Mouse (Mus musculus): ENCODE results near the gene Umad1. TPM values are rescaled to one million over a fixed set of nuclear protein-coding genes. Genes with fewer than 3 reads are reported as not detected.
A peak's percentile ranks its signal among the peaks of the same experiment; 100 is the strongest.

Gene Umad1
- total RNA-seq, 2 experiments from 2014 or later: 11.8 to 18.7 TPM

DNA sequence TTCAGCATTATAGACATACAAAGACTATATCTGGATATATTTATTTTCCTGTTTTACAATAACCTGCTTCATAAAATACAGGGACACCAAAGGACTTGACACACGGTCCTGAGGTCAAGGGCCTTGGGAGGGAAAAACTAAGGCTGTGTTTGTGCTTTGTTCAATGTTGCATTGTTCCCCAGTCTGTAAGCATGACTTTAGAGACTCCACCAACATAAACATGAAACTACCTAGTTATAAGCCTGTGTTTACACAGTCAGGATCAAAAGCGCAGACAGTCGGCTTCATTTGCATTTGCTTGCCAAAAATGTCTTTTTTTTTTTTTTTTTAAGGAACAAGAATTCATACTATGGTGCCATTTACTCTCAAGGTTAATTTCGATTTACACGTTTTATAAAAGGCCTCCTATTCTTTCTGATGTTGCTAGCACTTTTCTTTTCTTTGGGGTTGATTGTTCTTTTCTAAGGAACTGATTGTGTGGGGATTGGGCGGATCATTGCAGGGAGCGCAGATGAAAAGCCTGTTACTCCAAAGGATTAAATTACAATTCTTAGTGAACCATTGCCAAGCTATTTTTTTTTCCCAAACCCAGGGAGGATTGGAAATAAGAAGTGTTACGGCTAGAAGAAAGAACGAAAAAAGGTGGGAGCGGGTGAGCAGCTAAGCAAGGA lies 208.7 kb downstream of the Umad1 start:
- ATAC-seq (replicated peaks; ENCODE audit: poor library complexity, severe bottlenecking): no peak

DNA sequence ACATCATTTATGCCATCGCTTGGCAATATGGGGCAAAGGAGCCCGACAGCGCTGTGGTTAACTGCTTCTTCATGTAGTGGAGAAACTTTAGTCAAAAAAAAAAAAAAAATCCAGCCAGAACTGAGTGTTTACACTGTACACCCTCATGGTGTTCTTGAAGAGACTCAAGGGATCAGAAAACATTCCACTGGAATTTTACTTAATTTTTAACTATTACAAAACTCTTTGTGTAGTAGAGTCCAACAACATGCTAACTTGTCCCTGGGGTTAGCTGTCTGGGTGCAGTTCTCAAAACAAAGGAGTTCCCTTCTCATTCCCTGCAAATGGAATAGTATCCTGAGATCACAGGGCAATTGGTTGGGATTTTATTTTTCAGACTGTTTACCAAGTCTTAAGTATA lies 210.8 kb downstream of the Umad1 start:
- no peak for ATAC-seq (replicated peaks; ENCODE audit: poor library complexity, severe bottlenecking)

DNA sequence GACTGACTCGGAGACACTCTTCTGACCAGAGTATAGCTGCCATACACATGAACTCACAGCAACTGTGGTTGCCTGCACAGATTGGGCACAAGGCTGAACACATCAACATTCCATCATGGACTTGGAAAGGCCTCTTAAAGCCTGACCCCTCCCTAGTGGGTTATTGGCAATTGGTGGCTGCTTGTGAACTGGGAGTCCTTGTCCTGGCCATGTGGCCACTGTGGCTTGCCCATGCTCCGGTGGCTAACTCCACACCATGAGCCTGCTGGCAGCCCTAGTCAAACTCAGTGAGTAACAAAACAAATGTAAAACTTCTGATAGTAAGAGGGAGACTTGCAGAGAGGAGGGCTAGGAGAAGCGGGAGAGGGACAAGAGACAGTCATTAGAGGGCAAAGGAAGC lies 213.0 kb downstream of the Umad1 start:
- ATAC-seq (replicated peaks; ENCODE audit: poor library complexity, severe bottlenecking): no peak

DNA sequence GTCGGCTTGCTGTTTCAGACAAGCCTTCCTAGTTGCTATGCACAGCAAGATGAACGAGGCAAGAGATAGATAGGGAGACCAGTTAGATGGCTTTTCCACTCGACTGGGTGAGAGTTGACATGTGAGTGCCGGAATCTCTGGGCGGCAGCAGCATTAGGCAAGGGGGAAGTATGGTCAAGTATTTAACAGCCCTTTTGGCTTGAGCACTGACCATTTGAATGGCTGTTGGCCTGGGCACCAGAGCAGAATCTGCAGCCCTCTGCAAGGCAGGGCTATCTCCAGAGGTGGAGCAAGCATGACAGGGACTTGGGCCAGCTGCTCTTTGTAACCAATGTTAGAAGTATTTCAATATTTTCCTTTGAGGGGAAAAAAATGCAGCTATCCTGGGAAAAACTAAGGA lies 213.8 kb downstream of the Umad1 start:
- no peak for ATAC-seq (replicated peaks; ENCODE audit: poor library complexity, severe bottlenecking)

DNA sequence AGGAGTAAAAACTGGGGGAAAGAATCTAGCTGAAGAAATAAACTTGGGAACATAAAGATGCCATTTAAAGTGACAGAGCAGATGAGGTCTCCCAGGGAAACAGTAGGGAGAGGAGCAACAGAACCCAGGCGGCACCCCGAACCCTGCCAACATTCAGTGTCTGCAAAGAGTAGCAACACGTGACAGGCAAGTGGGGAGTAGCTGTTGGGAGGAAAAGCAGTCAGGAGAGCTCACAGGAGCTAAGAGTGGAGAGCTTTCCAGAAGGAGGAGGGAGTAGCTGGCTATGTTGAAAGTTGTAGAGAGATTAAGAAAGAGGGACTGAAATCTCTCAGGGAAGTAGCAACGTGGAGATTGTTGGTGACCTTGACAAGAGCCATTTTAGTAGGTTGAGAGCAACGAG lies 214.4 kb downstream of the Umad1 start:
- ATAC-seq (replicated peaks; ENCODE audit: poor library complexity, severe bottlenecking): no peak

DNA sequence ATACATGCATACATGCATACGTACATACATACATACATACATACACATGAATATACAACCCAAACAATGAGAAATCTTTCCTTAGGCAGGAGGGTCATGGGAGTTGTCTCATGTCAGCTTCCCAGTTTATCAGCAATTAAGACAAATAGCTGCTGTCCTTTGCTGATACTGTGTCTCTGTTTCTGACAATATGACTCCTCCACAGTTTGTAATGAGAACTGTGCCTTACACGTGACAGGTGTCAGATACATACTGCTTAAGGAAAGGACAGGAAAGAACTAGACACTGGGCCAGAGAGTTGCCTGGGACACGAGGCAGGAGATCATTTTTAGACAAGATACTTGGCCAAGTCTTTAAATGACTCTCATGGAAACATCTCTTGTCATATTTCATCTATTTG lies 215.2 kb downstream of the Umad1 start:
- ATAC-seq (replicated peaks; ENCODE audit: poor library complexity, severe bottlenecking): no peak

DNA sequence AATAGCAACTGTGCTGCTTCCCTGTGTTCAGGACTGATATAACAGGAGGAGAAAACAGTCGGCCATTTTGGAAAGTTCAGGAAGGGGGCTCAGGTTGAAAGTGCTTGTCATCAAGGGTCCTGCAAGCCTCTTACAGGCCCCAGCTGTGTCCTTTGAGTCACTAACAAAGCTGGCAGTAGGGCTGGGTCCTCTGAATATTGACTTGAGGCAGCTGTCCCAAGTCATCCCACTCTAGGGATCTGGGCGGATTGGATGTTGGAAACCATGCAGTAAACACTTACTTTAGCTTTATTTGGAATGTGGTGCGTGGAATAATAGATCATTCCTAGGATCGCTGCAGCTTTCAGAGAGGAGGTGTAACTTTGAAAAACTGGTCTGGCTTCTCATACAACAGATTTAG lies 215.7 kb downstream of the Umad1 start:
- ATAC-seq (replicated peaks; ENCODE audit: poor library complexity, severe bottlenecking): no peak

DNA sequence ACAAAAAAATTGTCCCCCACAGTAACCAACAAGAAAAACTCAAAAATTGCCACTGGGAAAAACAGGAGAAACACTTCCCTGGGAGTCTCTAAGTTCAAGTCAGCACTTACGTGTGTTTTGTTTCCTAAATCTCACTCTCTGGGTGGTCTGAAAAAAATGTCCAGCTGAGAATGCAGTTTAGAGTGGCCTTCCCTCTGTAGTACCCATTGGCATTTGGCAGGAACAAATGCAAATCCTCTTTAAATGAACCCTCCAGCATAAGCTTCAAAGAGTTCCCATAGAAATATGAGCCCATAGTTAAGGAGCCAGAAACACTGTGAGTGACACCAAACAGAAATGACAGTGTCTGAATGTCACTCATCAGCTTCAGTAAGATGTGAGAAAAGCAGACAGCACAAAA lies 220.1 kb downstream of the Umad1 start:
- no peak for ATAC-seq (replicated peaks; ENCODE audit: poor library complexity, severe bottlenecking)

DNA sequence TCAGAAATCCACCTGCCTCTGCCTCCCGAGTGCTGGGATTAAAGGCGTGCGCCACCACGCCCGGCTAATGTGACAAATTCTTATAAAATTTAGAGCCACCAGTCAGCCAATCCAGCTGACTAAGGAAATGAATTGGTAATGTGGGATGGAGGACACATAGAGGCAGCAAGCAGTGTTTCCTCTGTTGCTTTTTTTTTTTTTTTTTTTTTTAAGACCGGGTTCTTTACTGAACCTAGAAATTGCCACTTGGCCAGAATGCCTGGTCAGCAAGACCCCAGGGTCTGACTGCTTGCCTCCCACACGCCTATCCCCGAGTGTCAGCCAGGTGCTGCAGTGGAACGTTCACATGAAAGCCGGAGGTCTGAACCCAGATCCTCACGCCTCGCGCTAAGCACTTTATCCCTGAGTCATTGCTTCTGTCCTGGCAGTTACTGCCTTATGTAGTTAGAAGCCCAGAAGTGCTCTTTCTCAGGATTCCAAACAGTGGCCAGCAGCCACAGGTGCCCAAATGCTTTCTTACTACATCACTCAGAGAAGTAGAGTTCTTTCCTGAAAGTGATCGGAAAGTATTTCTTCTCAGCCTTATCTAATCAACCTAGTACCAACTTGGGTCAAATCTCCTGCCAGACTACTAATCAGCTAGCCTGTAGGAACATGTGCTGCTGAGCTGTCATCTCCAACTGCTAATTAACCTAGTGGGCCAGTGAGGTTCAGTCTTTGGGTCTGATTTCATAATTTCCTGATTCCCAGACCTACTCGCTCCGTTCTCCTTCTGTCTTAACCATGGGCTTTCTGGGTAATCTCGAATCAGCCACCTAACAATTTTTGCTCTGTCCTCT lies 225.6 kb downstream of the Umad1 start:
- ATAC-seq (replicated peaks; ENCODE audit: poor library complexity, severe bottlenecking): peak; percentile 72

DNA sequence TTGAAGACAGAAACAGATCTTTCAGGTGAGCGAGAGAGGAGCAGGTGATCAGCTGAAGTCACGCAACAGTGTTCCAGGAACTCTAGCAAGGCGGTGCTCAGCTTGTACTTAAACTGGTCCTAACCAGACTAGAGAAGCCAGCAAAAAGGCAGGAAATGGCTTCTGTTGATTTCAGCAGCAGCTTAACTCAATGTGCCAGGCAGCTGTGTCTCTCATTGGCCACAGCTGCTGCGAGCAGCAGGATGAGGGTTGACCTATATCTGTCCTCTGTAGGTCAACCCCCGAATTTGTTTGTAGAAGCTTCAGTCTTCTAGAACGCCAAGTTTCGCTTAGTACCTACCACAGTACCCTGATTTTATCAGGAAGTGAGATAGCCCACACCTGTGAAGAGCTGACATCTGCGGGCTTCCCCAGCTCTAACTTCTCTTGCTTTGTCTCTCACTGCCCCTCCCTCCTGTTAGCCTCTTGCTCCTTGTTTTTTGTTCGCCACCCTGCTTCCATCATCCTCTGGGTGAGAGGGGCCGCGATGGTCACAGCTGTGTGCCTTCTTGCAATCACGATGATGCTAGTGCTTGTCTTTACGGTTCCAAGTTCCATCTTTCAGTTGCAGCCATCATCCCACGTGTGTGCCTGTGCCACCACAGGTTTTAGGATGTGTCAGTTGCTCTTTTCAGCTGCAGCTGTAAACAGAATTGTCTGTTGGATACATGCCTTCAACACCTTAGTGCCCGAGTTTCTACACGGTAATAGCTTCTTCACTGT lies 226.5 kb downstream of the Umad1 start:
- peak; percentile 34 for ATAC-seq (replicated peaks; ENCODE audit: poor library complexity, severe bottlenecking)

DNA sequence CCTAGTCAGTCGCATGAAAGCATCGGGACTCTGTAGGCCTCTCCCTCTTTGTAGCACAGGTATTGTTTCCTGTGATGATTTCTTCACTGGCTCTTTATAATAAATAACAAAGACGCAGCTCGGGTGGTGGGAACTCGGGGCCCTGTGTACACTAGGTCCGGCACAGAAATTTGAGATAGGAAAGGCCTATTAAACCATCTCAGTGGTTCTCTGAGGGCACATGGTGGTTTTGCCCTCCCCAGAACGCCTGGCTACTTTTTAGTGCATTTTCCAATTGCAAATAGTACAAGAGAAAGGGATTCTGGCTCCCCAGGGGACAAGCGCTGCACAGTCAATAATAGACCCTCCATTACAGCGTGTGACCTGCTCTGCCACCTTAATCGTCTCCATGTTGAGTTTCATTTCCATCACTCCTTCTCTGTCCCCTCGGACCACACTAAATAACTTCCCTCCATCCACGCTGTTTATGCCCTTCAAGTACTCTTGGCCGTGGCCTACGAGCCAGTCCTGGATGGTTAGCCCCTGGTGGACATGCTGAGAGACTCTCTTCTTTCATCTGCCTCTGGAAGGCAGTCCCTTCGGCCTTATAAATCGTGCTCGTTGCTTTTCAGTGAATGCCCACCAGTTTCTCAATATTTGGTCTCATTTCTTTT lies 227.4 kb downstream of the Umad1 start:
- no peak for ATAC-seq (replicated peaks; ENCODE audit: poor library complexity, severe bottlenecking)

DNA sequence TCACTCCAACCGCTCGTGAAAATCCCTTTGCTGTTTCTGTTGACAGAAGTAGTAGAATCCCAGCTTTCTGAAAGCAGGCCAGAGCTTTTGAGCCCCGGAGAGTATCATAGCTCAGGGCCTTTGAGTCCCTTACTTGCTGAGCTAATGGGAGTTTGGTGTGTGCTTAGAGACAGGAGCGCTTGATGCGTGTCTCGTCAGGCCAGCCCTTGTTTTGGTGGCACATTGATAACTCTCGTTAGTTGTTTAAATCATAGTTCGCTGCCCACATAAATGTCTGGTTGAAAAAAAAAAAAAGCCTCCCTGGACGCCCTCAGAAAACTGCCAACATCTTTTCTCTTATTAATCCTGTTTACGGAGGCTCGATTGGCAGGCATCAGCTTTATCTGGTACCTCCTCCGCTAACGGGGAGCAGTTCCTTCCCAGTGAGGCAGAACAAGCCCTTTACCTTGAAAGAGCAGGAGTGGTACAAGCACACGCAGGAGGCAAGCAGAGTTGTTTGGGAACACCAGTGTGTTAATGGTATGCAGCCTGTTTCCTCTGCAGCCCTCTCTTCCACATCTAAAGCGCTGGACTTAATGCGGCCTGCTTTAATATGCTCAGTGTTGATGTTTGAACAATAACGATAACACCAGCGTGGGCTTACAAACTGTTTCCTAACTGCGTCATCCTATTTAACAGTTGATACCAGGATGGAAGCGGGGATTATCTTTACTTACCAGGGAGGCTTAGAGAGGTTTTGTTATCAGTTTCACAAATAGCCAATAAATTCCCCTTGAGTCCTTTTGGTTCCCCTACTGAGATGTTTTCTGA lies 228.2 kb downstream of the Umad1 start:
- ATAC-seq (replicated peaks; ENCODE audit: poor library complexity, severe bottlenecking): no peak

DNA sequence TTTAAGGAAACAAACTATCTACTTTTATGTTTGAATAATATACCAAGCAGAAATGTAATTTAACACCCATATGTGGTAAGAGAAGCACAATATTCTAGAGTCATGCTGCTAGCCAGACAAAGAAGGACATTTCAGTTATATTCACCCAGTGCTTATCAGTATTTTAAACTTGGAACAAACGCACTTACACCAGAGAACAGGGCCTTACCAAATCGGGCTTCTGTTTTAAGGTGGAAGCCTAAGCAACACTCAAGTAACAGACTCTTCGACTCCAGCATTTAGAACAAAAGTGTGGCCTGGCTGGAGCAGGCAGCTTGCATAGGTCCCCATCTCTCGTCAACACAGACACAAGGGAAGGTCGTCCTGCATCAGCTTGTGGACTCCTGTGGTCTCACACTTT lies 229.2 kb downstream of the Umad1 start:
- ATAC-seq (replicated peaks; ENCODE audit: poor library complexity, severe bottlenecking): no peak

DNA sequence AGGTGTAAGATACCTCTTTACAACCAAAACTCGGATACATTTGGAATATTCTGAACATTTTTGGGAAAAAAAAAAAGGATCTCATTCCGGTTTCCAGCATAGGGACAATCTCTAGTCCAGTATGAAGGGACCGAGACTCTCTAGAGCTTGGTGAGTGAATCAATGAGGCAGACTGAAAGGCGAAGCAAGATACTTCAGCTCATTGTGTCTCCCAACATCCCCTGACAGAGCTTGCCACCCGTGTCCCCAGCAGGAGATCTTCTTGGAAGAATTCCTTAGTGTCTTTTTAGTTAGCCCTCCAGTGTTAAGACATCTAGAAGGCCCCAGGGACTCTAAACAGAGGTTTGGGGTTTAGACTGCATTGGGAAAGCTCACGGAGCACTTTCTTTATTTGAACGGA lies 230.2 kb downstream of the Umad1 start:
- ATAC-seq (replicated peaks; ENCODE audit: poor library complexity, severe bottlenecking): no peak

DNA sequence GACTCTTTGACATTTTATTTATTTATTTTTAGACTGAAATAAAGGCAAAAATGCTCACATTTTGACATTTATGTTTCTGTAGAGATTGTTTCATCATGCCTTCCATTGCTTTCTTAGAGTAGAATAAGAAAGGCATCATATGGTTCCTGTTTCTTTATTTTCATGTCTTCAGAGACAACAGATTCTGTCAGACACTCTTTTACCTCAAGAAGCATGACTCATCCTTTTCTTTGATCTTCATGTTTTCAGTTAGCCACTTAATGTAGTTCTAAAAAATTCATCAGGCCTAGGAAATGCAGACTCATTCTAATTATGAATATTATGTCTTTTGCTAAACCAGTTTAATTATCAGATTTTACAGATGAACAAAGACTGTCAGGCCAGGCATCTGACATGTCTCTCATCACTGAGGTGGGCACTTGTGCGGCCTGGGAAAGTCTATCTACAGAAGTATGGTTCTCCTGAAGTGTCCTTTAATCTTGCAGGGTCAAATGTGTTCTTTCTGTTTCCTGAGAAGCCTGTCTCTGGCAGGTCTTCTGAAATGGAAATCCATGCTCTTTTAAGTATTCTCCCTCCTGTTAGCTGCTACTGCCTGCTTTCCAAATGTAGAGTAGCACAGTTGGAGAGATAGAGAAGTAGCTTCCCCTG lies 231.0 kb downstream of the Umad1 start:
- 0 out of 2 replicates have a peak, but pooled peaks have one; percentile 11 for ATAC-seq (replicated peaks; ENCODE audit: poor library complexity, severe bottlenecking)

DNA sequence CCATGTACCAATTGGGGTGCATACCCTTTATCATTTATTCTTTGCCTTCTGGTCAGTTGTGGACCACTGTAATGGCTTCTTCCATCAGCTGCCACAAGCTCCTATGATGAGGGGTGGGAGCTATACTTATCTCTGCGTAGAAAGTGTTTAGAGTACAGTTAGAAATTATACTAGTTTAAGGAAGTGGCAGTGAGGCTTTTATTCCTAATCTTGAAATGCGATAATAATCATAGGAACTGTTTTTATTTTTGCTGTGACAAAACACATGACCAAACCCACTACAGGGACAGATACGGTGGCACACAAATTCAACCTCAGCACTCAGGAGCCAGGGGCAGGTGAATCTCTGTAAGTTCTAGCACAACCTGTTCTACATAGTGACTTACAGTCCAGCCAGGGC lies 233.2 kb downstream of the Umad1 start:
- ATAC-seq (replicated peaks; ENCODE audit: poor library complexity, severe bottlenecking): no peak

DNA sequence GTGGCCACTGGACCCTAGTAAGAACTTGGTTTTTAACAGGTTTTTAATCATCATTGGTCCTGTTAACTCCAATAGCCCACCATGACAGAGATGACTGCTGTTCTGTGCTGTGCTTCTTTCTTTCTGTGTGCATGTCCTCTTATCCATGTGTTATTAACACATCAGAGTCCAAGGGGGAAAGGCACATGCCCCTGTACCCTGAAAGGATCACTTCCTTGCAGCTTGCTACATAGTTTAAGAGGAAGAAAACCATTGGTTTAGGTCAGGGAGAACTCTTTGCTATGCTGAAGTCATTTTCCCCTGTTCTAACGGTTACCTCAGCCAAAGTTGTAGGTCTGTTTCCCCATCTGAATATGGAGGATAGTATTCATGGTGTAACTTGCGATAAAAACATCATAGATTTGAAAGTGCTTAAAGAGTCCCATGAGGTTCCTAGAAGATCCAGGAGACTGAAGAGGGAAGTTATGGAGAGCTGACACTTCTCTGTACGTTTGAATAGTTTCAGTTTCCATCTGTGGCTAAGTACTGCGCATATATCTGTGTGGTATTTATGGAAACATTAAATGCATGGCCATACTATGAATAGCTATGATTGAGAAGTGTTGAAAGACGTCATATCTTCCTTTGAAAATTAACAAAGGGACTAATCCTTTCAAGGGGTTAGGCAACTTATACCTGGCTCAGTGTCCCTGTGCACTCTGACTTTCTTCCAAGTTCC lies 236.2 kb downstream of the Umad1 start:
- peak; percentile 88 for ATAC-seq (replicated peaks; ENCODE audit: poor library complexity, severe bottlenecking)

DNA sequence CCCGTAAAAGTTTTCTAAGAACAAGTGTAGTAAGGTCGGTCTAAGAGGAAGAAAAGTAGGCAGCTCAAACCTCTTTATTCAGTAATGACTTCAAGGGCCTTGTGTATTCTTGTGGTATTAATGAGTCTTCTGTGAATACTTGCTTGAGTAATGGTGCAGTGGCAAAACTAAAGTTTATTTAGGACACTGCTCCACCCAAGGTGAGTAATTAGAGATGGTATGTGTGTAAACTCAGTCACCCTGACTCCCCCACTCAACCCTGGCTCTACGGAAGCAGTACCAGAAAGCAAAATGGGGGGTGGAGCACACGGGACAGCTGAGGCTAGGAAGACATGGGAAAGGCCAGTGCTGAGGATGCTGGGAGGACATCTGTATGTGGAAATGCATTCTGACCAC lies 236.7 kb downstream of the Umad1 start:
- peak; percentile 13 for ATAC-seq (replicated peaks; ENCODE audit: poor library complexity, severe bottlenecking)

Data from granulocyte monocyte progenitor cell, adult 5-6 weeks (primary cell).